Mouse (Mus musculus): ENCODE results near the gene Auts2. TPM values are rescaled to one million over a fixed set of nuclear protein-coding genes. Genes with fewer than 3 reads are reported as not detected.

The Auts2 gene
- polyA plus RNA-seq, 1 experiment from 2014 or later: 17.9 TPM

DNA sequence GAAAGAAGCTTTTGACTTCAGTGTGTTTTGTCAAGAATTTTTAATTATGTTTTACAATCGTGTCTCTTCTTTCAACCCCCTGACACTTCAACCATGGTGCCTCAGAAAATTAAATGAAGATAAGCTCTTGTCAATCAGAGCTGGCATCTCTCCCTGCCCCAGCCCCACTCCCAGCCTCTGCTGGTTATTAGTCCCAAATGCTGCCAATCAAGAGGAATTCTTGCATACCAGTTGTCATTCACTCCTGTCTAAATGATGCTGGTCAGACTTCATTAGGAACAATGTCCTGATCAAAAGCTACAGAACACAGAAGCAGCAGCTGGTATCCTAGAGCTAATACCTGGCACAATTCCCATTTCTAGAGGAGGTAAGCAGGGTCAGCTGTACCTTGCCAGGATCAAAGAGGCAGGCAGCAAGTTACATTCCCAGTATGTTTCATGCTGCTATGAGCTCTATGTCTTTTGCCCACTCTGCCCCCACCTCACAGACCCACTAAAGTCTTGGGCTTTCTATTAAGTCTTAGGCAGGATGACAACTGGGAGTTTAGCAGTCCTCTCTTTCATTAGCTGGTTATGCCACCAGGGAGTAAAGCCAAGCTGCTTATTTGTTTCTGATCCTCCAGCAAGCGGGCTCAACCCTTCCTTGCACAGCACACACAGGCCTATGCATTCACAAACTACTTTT, 134.1 kb downstream of the Auts2 start:
- no peaks in the 10 kb centered on the region for H3K27me3 ChIP-seq (ENCODE audit: insufficient read depth, low read length)
- no peak overlapping the region for H3K4me3 ChIP-seq (ENCODE audit: low read length)
- no peak overlapping the region for H3K27ac ChIP-seq (ENCODE audit: low read length)
- no peaks in the 10 kb centered on the region for H3K36me3 ChIP-seq (ENCODE audit: insufficient read depth, low read length)
- no peak for ATAC-seq (ENCODE audit: low FRiP score, low TSS enrichment)
- 77% methylated on average over 2 of the region's 2 CpGs for WGBS
- no peak overlapping the region for H3K4me2 ChIP-seq (replicated peaks; ENCODE audit: low read depth, low read length)
- no peak overlapping the region for H3K9ac ChIP-seq (replicated peaks; ENCODE audit: low read length)
- H3K9me3 ChIP-seq (ENCODE audit: low read length): no peaks in the 10 kb centered on the region
- H3K4me1 ChIP-seq (ENCODE audit: insufficient read depth, low read length): peaks cover 12% of the 10 kb centered on the region

DNA sequence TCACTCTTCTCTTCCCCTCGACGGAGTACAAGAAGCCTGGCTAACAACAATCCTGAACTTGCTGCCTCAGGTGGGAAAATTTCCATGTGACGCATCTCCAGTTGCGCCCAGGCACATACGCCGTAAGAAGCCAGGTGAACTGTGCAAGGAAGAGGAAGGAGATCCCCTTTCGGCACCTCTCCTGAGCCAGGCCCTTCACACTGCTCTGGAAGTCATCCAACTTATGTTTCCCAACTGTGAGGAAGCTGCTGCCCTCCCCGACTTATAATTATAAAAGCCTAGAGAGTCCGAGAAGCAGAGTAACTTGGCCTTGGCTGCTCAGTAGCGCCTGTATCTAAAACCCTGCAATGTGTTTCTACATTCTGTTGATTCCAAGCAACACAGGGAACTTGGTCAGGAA, 142.6 kb downstream of the Auts2 start:
- H3K4me1 ChIP-seq (ENCODE audit: insufficient read depth, low read length): peaks cover 12% of the 10 kb centered on the region
- H3K4me3 ChIP-seq (ENCODE audit: low read length): no peak overlapping the region
- 71% methylated on average over 10 of the region's 10 CpGs for WGBS
- H3K4me2 ChIP-seq (replicated peaks; ENCODE audit: low read depth, low read length): no peak overlapping the region
- no peak overlapping the region for H3K9ac ChIP-seq (replicated peaks; ENCODE audit: low read length)
- H3K27me3 ChIP-seq (ENCODE audit: insufficient read depth, low read length): no peaks in the 10 kb centered on the region
- H3K27ac ChIP-seq (ENCODE audit: low read length): no peak overlapping the region
- H3K36me3 ChIP-seq (ENCODE audit: insufficient read depth, low read length): no peaks in the 10 kb centered on the region
- H3K9me3 ChIP-seq (ENCODE audit: low read length): no peaks in the 10 kb centered on the region
- no peak for ATAC-seq (ENCODE audit: low FRiP score, low TSS enrichment)

DNA sequence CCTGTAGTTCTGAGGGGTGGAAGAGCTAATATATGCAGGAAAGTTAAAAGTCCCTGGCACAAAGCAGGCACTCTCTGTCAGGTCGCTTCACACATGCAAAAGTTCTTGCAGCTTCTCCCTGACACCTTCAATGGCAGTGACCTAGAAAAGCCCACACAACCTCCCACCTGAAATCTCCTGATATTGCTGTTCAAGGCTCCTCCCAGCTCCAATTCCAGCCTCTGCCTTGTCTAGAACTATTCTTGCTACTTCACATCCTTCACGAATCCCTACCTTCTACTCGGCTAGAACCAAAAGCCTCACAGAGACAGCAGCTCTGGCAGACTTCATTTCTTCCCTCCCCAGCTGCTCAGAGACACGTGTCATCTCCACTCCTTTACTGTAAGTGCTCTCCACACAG, 143.7 kb downstream of the Auts2 start:
- no peak overlapping the region for H3K27ac ChIP-seq (ENCODE audit: low read length)
- no peaks in the 10 kb centered on the region for H3K27me3 ChIP-seq (ENCODE audit: insufficient read depth, low read length)
- H3K4me3 ChIP-seq (ENCODE audit: low read length): no peak overlapping the region
- H3K9me3 ChIP-seq (ENCODE audit: low read length): no peaks in the 10 kb centered on the region
- H3K9ac ChIP-seq (replicated peaks; ENCODE audit: low read length): no peak overlapping the region
- peaks cover 17% of the 10 kb centered on the region for H3K4me1 ChIP-seq (ENCODE audit: insufficient read depth, low read length)
- no peaks in the 10 kb centered on the region for H3K36me3 ChIP-seq (ENCODE audit: insufficient read depth, low read length)
- ATAC-seq (ENCODE audit: low FRiP score, low TSS enrichment): 0 out of 2 replicates have a peak, but pooled peaks have one; percentile 15
- no peak overlapping the region for H3K4me2 ChIP-seq (replicated peaks; ENCODE audit: low read depth, low read length)
- 26% methylated on average over 4 of the region's 4 CpGs for WGBS

DNA sequence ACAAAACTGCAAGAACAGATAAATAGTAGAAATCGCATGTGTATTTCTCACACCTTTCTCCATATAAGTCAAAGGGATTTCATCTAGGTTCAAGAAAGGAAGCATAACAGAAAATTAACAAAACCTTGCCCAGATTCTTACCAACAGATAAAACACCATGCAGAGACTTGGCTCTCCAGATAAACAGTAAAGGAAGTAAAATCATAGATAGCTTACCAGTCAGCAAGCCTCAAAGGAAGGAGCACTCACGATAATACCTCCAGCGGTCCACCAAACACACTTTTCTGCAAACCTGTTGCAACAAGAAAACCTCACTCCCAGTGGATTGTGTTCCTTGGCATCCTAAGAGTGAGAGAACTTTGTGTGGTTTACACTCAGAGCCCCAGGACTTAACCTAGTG, 147.2 kb downstream of the Auts2 start:
- H3K4me2 ChIP-seq (replicated peaks; ENCODE audit: low read depth, low read length): no peak overlapping the region
- no peak overlapping the region for H3K9ac ChIP-seq (replicated peaks; ENCODE audit: low read length)
- H3K36me3 ChIP-seq (ENCODE audit: insufficient read depth, low read length): no peaks in the 10 kb centered on the region
- no peak for ATAC-seq (ENCODE audit: low FRiP score, low TSS enrichment)
- no peak overlapping the region for H3K27ac ChIP-seq (ENCODE audit: low read length)
- H3K27me3 ChIP-seq (ENCODE audit: insufficient read depth, low read length): no peaks in the 10 kb centered on the region
- H3K4me1 ChIP-seq (ENCODE audit: insufficient read depth, low read length): peaks cover 25% of the 10 kb centered on the region
- H3K9me3 ChIP-seq (ENCODE audit: low read length): no peaks in the 10 kb centered on the region
- WGBS: 96% methylated on average over 3 of the region's 3 CpGs
- H3K4me3 ChIP-seq (ENCODE audit: low read length): no peak overlapping the region

DNA sequence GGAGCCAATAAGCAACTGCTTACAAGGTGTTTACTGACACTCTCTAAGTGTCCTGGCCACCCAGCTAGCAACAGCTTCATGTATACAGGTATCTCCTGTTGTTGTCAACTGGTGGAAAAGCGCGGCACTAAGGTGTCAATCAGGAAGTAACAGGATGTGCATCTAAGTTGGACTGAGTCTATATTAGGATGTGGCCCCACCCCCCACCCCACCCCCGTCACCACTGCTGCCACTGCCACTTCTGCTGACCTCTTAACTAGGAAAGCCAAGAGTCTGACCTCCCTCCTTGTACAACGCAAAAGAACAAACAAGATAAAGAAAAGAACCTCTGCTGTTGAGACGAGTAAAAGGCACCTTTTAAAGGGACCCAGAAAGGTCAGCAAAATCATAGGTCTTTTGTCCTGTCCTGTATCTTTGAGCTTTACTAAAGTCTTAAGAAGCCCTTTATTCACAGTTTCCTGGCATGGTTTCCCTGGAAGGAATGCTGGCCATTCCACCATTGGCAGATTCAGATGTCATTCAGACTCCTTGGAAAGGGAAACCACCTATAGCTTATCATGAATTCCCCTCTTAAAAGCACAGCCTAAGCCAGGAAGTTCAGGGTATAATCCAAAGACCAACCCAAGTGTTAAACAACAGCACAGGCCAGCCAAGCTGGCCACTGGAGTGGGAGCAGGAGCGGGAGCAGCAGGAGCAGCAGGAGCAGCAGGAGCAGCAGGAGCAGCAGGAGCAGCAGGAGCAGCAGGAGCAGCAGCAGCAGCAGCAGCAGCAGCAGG, 148.2 kb downstream of the Auts2 start:
- no peak overlapping the region for H3K9ac ChIP-seq (replicated peaks; ENCODE audit: low read length)
- H3K4me2 ChIP-seq (replicated peaks; ENCODE audit: low read depth, low read length): no peak overlapping the region
- no peaks in the 10 kb centered on the region for H3K27me3 ChIP-seq (ENCODE audit: insufficient read depth, low read length)
- H3K36me3 ChIP-seq (ENCODE audit: insufficient read depth, low read length): no peaks in the 10 kb centered on the region
- WGBS: 50% methylated on average over 6 of the region's 6 CpGs
- no peak for ATAC-seq (ENCODE audit: low FRiP score, low TSS enrichment)
- no peak overlapping the region for H3K4me3 ChIP-seq (ENCODE audit: low read length)
- no peaks in the 10 kb centered on the region for H3K9me3 ChIP-seq (ENCODE audit: low read length)
- peaks cover 24% of the 10 kb centered on the region for H3K4me1 ChIP-seq (ENCODE audit: insufficient read depth, low read length)
- no peak overlapping the region for H3K27ac ChIP-seq (ENCODE audit: low read length)

DNA sequence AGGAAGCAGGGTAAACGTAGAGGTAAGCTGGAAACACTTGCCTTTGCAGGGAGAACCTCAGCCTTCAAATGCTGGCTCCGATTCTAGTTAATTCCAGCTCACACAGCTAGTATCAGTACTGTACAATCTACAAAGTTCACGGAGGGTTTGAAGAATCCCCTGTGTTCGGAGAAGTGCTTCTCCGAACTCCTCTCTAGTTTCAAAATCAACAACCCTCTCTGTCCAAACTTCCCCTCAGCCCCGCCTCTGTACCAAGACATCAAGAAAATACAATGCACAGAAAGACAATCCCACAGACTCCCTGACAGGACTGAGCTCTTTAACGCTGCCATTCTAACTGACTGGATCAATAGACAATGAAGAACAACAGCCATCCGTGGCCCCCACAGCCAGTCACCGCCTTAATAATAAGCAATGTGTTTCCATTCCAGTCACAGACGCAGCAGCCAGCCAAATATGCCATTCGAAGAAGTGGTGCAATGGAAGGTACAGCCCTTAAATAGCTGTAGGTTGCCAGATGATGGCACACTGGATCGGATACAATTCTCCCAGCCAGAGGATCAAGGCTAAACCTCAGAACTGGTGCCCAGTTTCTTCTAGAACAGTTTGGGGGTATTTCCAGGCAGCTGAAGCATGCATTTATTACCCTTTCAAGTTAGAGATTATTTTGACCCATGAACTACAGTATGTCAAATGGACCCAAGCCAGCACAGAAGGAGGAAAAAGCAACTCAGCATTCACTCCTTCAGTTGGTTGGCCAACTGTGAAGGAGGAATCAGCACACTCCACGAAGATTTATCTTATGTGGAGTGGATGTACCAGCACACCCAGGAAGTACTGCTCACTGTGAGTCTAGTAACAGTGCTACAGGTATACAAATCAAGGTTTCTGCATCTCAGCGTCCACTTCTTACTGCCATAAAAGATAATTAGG, 151.0 kb downstream of the Auts2 start:
- 32% methylated on average over 14 of the region's 14 CpGs for WGBS
- Histone ChIP-seq H3K36me3 (ENCODE audit: insufficient read depth, low read length) (no peaks in the 10 kb centered on the region), H3K4me1 (ENCODE audit: insufficient read depth, low read length) (peaks cover 14% of the 10 kb centered on the region; the same call in 1 of the 2 replicates), H3K4me3 (ENCODE audit: low read length) (no peak overlapping the region), H3K27me3 (ENCODE audit: insufficient read depth, low read length) (no peaks in the 10 kb centered on the region), H3K27ac (ENCODE audit: low read length) (0 out of 2 replicates have a peak overlapping the region, but pooled peaks have one; percentile 35), H3K9me3 (ENCODE audit: low read length) (no peaks in the 10 kb centered on the region), H3K4me2 (replicated peaks; ENCODE audit: low read depth, low read length) (peak overlapping the region; percentile 20; the same call in 1 of the 2 replicates), H3K9ac (replicated peaks; ENCODE audit: low read length) (no peak overlapping the region)
- peak; percentile 67; the same call in 1 of the 2 replicates for ATAC-seq (ENCODE audit: low FRiP score, low TSS enrichment)

DNA sequence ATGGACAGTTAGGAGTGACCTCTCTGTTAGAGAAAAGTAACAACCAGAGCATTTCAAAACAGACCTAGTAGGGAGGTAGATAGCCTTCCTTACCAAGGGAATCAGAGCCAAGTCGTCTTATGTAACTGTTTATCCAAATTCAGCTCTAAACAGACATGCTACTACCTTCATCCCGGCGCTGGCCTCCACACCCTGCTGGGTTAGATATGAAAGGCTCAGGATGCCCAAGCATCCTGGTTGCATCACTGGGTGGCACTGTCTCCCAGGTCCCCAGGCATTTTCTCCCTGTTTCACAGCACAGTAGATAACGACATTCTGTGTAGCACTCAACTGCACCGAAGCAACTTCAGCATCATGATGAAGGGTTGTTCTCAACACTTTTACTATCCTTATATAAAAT, 154.4 kb downstream of the Auts2 start:
- H3K27me3 ChIP-seq (ENCODE audit: insufficient read depth, low read length): no peaks in the 10 kb centered on the region

DNA sequence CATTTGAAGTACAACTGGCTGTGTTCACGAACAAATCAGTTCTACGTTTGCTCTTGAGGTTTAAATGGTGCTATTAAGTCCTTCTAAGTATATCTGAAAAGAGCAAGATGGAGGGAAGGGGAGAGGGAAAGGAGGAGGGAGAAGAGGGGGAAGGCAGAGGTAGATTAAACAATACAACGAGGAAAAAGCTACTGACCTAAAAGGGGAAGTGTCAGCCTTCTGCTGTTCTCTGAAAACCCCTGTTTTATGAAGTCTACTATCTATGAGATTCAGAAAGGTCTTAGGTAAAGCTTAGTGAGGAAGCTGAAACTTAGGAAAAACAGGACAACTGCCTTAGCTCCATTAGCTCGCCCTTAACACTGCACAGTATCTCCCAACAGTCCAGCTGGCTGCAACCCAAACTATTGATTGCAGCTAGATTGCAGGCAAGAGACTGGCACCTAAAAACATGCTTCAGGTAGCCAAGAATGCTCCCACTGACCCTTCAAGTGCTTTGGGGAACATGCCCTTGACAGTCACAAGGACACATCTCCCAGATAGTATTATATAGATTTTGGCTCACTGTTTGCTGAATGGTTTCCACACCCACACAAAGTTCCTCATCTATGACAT, 157.8 kb downstream of the Auts2 start:
- ATAC-seq (ENCODE audit: low FRiP score, low TSS enrichment): no peak
- Histone ChIP-seq H3K4me3 (ENCODE audit: low read length) (no peak overlapping the region), H3K36me3 (ENCODE audit: insufficient read depth, low read length) (no peaks in the 10 kb centered on the region), H3K9ac (replicated peaks; ENCODE audit: low read length) (no peak overlapping the region), H3K9me3 (ENCODE audit: low read length) (no peaks in the 10 kb centered on the region), H3K4me2 (replicated peaks; ENCODE audit: low read depth, low read length) (no peak overlapping the region), H3K27me3 (ENCODE audit: insufficient read depth, low read length) (no peaks in the 10 kb centered on the region), H3K27ac (ENCODE audit: low read length) (no peak overlapping the region), H3K4me1 (ENCODE audit: insufficient read depth, low read length) (peaks cover 9% of the 10 kb centered on the region)
- WGBS: 56% methylated on average over 4 of the region's 4 CpGs

More for the DNA sequence above, 154.4 kb downstream of the Auts2 start:
- Histone ChIP-seq H3K9me3 (ENCODE audit: low read length) (no peaks in the 10 kb centered on the region), H3K27ac (ENCODE audit: low read length) (no peak overlapping the region), H3K36me3 (ENCODE audit: insufficient read depth, low read length) (no peaks in the 10 kb centered on the region), H3K4me2 (replicated peaks; ENCODE audit: low read depth, low read length) (no peak overlapping the region), H3K4me1 (ENCODE audit: insufficient read depth, low read length) (peaks cover 8% of the 10 kb centered on the region; the same call in 1 of the 2 replicates), H3K4me3 (ENCODE audit: low read length) (no peak overlapping the region), H3K9ac (replicated peaks; ENCODE audit: low read length) (no peak overlapping the region)
- no peak for ATAC-seq (ENCODE audit: low FRiP score, low TSS enrichment)
- 87% methylated on average over 5 of the region's 5 CpGs for WGBS

DNA sequence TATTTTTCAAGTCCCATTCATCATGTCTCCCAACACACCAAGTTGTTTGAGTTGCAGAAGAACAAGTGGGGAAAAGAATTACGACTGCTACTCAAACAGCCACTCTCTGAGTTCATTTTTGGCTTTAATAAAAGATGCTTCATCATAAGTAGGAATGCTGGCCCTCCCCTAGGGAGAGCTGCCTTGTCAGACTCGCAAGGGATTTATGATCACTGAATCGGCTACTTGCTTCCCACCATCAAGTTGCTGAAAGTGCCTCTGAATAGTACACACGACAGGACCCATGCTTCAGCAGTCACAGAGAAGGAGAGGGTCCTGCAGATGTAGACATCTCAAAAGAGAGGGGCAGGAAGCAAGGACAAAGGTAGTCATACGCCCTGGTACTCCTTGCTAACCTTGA, 162.9 kb downstream of the Auts2 start:
- peak; percentile 27; the same call in 1 of the 2 replicates for ATAC-seq (ENCODE audit: low FRiP score, low TSS enrichment)
- Histone ChIP-seq H3K9me3 (ENCODE audit: low read length) (no peaks in the 10 kb centered on the region), H3K36me3 (ENCODE audit: insufficient read depth, low read length) (no peaks in the 10 kb centered on the region), H3K9ac (replicated peaks; ENCODE audit: low read length) (no peak overlapping the region), H3K4me2 (replicated peaks; ENCODE audit: low read depth, low read length) (no peak overlapping the region), H3K4me1 (ENCODE audit: insufficient read depth, low read length) (peaks cover 17% of the 10 kb centered on the region), H3K27ac (ENCODE audit: low read length) (no peak overlapping the region), H3K27me3 (ENCODE audit: insufficient read depth, low read length) (no peaks in the 10 kb centered on the region), H3K4me3 (ENCODE audit: low read length) (no peak overlapping the region)
- WGBS: 22% methylated on average over 5 of the region's 5 CpGs

Measured in kidney, embryonic 16.5 days (tissue).